Mouse (Mus musculus) embryonic facial prominence, embryonic 12.5 days (tissue): Measurements from ENCODE around the gene Stx5a. TPM values are rescaled to one million over a fixed set of nuclear protein-coding genes. Genes with fewer than 3 reads are reported as not detected.
"Not testable (repeated sequence)": the region's sequence is repeated elsewhere in the genome, so short reads cannot be mapped to it uniquely, and the experiment has no call there.

Source experiments
- ATAC-seq: fragments of 200-750 bp; cut with Nextera tagmentation; 2 replicates; pipeline ENCODE4 v1.8.0; 2017; ENCODE audit not compliant: insufficient number of reproducible peaks, insufficient read depth, low FRiP score, low TSS enrichment
- H3K27ac ChIP-seq: fragments of 300-500 bp; sonication (generic); 2 replicates; pipeline ENCODE4 v1.5.1; 2016; ENCODE audit warnings: mild to moderate bottlenecking
- H3K27me3 ChIP-seq: fragments of 300-500 bp; sonication (generic); 2 replicates; pipeline ENCODE4 v1.6.1; 2016; ENCODE audit warnings: mild to moderate bottlenecking, moderate library complexity
- H3K36me3 ChIP-seq: fragments of 300-500 bp; sonication (generic); 2 replicates; pipeline ENCODE4 v1.6.1; 2016; ENCODE audit warnings: mild to moderate bottlenecking
- H3K4me1 ChIP-seq: fragments of 300-500 bp; sonication (generic); 2 replicates; pipeline ENCODE4 v1.6.1; 2016
- H3K4me2 ChIP-seq: fragments of 300-500 bp; sonication (generic); replicated peaks from 2 replicates; pipeline ENCODE4 v1.6.1; 2016; ENCODE audit warnings: mild to moderate bottlenecking, moderate library complexity
- H3K4me3 ChIP-seq: fragments of 300-500 bp; sonication (generic); 2 replicates; pipeline ENCODE4 v1.5.1; 2016; ENCODE audit warnings: mild to moderate bottlenecking
- H3K9ac ChIP-seq: fragments of 300-500 bp; sonication (generic); 2 replicates; pipeline ENCODE4 v1.6.1; 2016; ENCODE audit warnings: mild to moderate bottlenecking, moderate library complexity
- H3K9me3 ChIP-seq: fragments of 300-500 bp; sonication (generic); 2 replicates; pipeline ENCODE4 v1.6.1; 2016; ENCODE audit warnings: mild to moderate bottlenecking, moderate library complexity
- WGBS: fragments of 180-500 bp; shearing (Covaris S2); methylation state at CpG from one replicate; pipeline ENCODE4 v1.1.7; 2016; 5-methylcytosine and 5-hydroxymethylcytosine counted together
- polyA plus RNA-seq: library from polyadenylated mRNA; unstranded; fragments of >200 nt; fragmentation: Nextera tagmentation; extraction: Ambion mirVana; gene quantifications from 2 replicates; pipeline ENCODE4 v1.2.1, GENCODE M21; 2016

Stx5a gene
- polyA plus RNA-seq, 1 experiment from 2014 or later = 165 TPM

- H3K9ac ChIP-seq, H3K27me3 ChIP-seq, H3K27ac ChIP-seq, H3K36me3 ChIP-seq, ATAC-seq, H3K4me3 ChIP-seq, H3K9me3 ChIP-seq, H3K4me2 ChIP-seq: not testable (repeated sequence)
- H3K4me1 ChIP-seq = peaks cover 10% of the 10 kb centered on the region
These were observed 22.2 kb upstream of the Stx5a start for GRCm38 (mm10) chr19:8719037-8719436.

GRCm38 (mm10) chr19:8721378-8721777, 19.8 kb upstream of the Stx5a start:
- H3K36me3 ChIP-seq = peaks cover 21% of the 10 kb centered on the region
- ATAC-seq = no peak
- H3K9me3 ChIP-seq = 0 out of 2 replicates have a peak, but pooled peaks cover 3% of the 10 kb centered on the region
- no peak overlapping the region for H3K27ac ChIP-seq
- no peak overlapping the region for H3K4me3 ChIP-seq
- no peaks in the 10 kb centered on the region for H3K27me3 ChIP-seq
- no peak overlapping the region for H3K9ac ChIP-seq
- peaks cover 24% of the 10 kb centered on the region for H3K4me1 ChIP-seq
- H3K4me2 ChIP-seq = no peak overlapping the region
- WGBS = 75% methylated on average over 1 of the region's 1 CpGs

GRCm38 (mm10) chr19:8722021-8722420, 19.2 kb upstream of the Stx5a start:
- WGBS = 59% methylated on average over 4 of the region's 4 CpGs
- no peak for ATAC-seq
- H3K27me3 ChIP-seq = no peaks in the 10 kb centered on the region
- H3K4me3 ChIP-seq = peak overlapping the region; percentile 76
- peak overlapping the region; percentile 64 for H3K4me2 ChIP-seq
- peaks cover 24% of the 10 kb centered on the region for H3K4me1 ChIP-seq
- H3K27ac ChIP-seq = 0 out of 2 replicates have a peak overlapping the region, but pooled peaks have one; percentile 50
- peak overlapping the region; percentile 95 for H3K9ac ChIP-seq
- H3K36me3 ChIP-seq = peaks cover 27% of the 10 kb centered on the region
- H3K9me3 ChIP-seq = 0 out of 2 replicates have a peak, but pooled peaks cover 3% of the 10 kb centered on the region

GRCm38 (mm10) chr19:8722559-8722906, 18.7 kb upstream of the Stx5a start:
- peak overlapping the region; percentile 96 for H3K27ac ChIP-seq
- H3K9me3 ChIP-seq = 0 out of 2 replicates have a peak, but pooled peaks cover 3% of the 10 kb centered on the region
- peaks cover 27% of the 10 kb centered on the region for H3K36me3 ChIP-seq
- H3K4me2 ChIP-seq = peak overlapping the region; percentile 64
- H3K27me3 ChIP-seq = no peaks in the 10 kb centered on the region
- peak; percentile 1; the same call in 1 of the 2 replicates for ATAC-seq
- H3K4me1 ChIP-seq = peaks cover 24% of the 10 kb centered on the region
- 1% methylated on average over 5 of the region's 5 CpGs for WGBS
- H3K9ac ChIP-seq = peak overlapping the region; percentile 95
- peak overlapping the region; percentile 76 for H3K4me3 ChIP-seq

- Histone ChIP-seq H3K4me3 (peak within 1 kb of the TSS; percentile 76), H3K9me3 (0 out of 2 replicates have a peak, but pooled peaks cover 3% of the 10 kb centered on the region), H3K4me1 (peaks cover 24% of the 10 kb centered on the region), H3K27ac (peak within 1 kb of the TSS; percentile 96), H3K9ac (peak within 1 kb of the TSS; percentile 95), H3K36me3 (peaks cover 27% of the 10 kb centered on the region), H3K27me3 (no peaks in the 10 kb centered on the region), H3K4me2 (peak within 1 kb of the TSS; percentile 84)
- under 1% methylated on average over 50 of the region's 50 CpGs for WGBS
- peak; percentile 91 for ATAC-seq
These were observed 18.2 kb upstream of the Stx5a start, which contains the start of gene Slc3a2 for GRCm38 (mm10) chr19:8722907-8723573. Gene Slc3a2 (minus strand): TSS chr19:8723369.

- Histone ChIP-seq H3K9ac (peak overlapping the region; percentile 95), H3K4me3 (peak overlapping the region; percentile 76), H3K4me2 (peak overlapping the region; percentile 84), H3K9me3 (0 out of 2 replicates have a peak, but pooled peaks cover 3% of the 10 kb centered on the region), H3K27me3 (no peaks in the 10 kb centered on the region), H3K27ac (peak overlapping the region; percentile 89), H3K36me3 (peaks cover 27% of the 10 kb centered on the region), H3K4me1 (peaks cover 24% of the 10 kb centered on the region)
- under 1% methylated on average over 20 of the region's 20 CpGs for WGBS
- ATAC-seq = no peak
These were observed 17.5 kb upstream of the Stx5a start for GRCm38 (mm10) chr19:8723574-8724346.

GRCm38 (mm10) chr19:8724392-8724791, 16.8 kb upstream of the Stx5a start:
- Histone ChIP-seq H3K36me3 (peaks cover 27% of the 10 kb centered on the region), H3K27ac (peak overlapping the region; percentile 89), H3K4me1 (peaks cover 24% of the 10 kb centered on the region), H3K9me3 (0 out of 2 replicates have a peak, but pooled peaks cover 3% of the 10 kb centered on the region), H3K9ac (peak overlapping the region; percentile 95), H3K4me3 (peak overlapping the region; percentile 76), H3K27me3 (no peaks in the 10 kb centered on the region), H3K4me2 (peak overlapping the region; percentile 84)
- whole genome bisulfite sequencing = 4% methylated on average over 2 of the region's 2 CpGs
- no peak for ATAC-seq

- peak overlapping the region; percentile 95 for H3K9ac ChIP-seq
- 59% methylated on average over 4 of the region's 4 CpGs for WGBS
- H3K4me2 ChIP-seq = peak overlapping the region; percentile 84
- peak overlapping the region; percentile 89; the same call in 1 of the 2 replicates for H3K27ac ChIP-seq
- peak overlapping the region; percentile 76 for H3K4me3 ChIP-seq
- ATAC-seq = no peak
- peaks cover 27% of the 10 kb centered on the region for H3K36me3 ChIP-seq
- no peaks in the 10 kb centered on the region for H3K9me3 ChIP-seq
- no peaks in the 10 kb centered on the region for H3K27me3 ChIP-seq
- H3K4me1 ChIP-seq = peaks cover 24% of the 10 kb centered on the region
These were observed 16.1 kb upstream of the Stx5a start for GRCm38 (mm10) chr19:8725081-8725613.

- Histone ChIP-seq H3K27ac (no peak overlapping the region), H3K9ac (no peak overlapping the region), H3K4me3 (no peak overlapping the region), H3K36me3 (peaks cover 27% of the 10 kb centered on the region), H3K4me2 (no peak overlapping the region), H3K4me1 (peaks cover 24% of the 10 kb centered on the region), H3K9me3 (no peaks in the 10 kb centered on the region), H3K27me3 (no peaks in the 10 kb centered on the region)
- no peak for ATAC-seq
- WGBS = 14% methylated on average over 3 of the region's 3 CpGs
These were observed 14.4 kb upstream of the Stx5a start for GRCm38 (mm10) chr19:8726609-8727390.

- WGBS = 31% methylated on average over 5 of the region's 5 CpGs
- Histone ChIP-seq H3K4me3 (no peak overlapping the region), H3K36me3 (peaks cover 27% of the 10 kb centered on the region), H3K4me2 (no peak overlapping the region), H3K9me3 (no peaks in the 10 kb centered on the region), H3K9ac (no peak overlapping the region), H3K4me1 (peaks cover 16% of the 10 kb centered on the region), H3K27me3 (no peaks in the 10 kb centered on the region), H3K27ac (peak overlapping the region; percentile 41; the same call in 1 of the 2 replicates)
- ATAC-seq = no peak
These were observed 13.6 kb upstream of the Stx5a start for GRCm38 (mm10) chr19:8727495-8728114.
